Mouse (Mus musculus): ENCODE measurements at regions not wholly inside any gene's neighbourhood (a gene's known extent, or its start where the extent isn't known, plus 50 kb on each side); places are given as distances from the start of the nearest gene placed in this dataset.

DNA sequence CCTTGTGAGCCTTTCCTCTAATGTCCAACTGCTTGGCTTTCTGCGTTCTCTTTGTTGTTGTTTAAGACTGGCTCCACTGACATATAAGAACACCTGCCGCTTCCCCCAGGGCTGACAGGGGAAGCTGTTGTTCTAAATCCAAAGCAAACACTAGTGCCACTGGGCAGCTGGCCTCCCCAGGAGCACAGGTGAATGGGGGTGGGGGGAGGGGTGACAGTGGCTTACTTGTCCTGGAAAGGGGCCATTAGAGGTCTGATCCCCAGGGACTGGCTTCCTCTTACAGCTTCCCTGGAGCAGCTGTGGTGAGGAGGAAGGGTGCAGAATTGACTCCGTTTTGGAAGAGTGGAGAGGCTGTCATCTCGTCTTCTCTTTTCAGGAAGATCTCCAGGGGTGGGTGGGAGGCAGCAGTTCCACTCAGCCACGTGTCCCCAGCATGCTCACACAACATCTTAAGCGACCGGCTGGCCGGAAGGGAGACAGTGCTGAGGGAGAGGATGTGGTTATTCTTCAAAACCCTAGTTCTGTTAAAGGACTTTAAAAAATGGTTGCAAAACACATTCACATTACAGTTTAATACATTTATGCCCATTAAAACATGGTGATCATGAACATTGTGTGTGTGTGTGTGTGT, 688.5 kb upstream of the Car8 start:
- Histone ChIP-seq H3K4me3 (ENCODE audit: low read depth, low read length) (no peak overlapping the region), H3K9ac (ENCODE audit: low read length) (no peak overlapping the region), H3K27me3 (ENCODE audit: control insufficient read depth, insufficient read depth, low read length) (no peaks in the 10 kb centered on the region), H3K27ac (replicated peaks) (no peak overlapping the region), H3K4me1 (replicated peaks; ENCODE audit: control insufficient read depth, insufficient read depth) (no peaks in the 10 kb centered on the region), H3K4me2 (replicated peaks; ENCODE audit: low read depth) (no peak overlapping the region), H3K36me3 (ENCODE audit: control insufficient read depth, insufficient read depth, low read length) (no peaks in the 10 kb centered on the region), H3K9me3 (ENCODE audit: control insufficient read depth, low read length) (no peaks in the 10 kb centered on the region)
- 45% methylated on average over 8 of the region's 8 CpGs for WGBS
- peak; percentile 25 for DNase-seq (ENCODE audit: low spot score)
- ATAC-seq (ENCODE audit: low FRiP score, low TSS enrichment) = no peak
- TF ChIP-seq CTCF (IDR thresholded peaks at IDR 0.05; ENCODE audit: low read depth) (no peak), EP300 (optimal IDR thresholded peaks at IDR 0.05) (no peak)

DNA sequence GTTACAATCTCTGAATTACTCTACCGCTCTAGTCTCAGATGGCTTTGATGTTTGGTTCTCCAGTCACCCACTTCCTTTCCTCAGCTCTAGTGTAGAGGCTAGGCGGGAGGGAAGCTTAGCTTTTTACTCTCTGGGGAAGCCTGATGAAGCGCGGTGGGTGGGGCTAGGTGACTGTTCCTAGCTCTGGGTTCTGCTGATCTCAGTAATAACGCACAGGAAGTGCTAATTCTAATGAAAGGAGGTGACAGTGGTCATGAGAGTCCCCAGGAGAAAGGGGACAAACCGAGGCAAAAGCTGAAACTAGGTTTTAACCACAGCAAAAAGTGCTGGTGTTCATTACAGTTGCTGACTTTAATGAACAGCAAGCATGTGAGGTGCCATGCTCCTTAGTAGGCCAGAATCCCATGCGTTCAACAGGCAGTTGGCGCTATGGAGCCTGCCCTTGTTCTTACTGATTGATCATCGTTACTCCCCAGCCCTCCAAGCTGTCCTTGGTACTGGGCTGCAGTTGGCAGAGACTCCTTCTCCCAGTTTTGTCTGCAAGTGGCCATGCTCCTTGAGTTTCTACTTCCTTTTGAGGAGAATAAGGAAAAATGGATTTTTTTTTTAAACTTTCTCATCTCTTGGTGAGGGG, 687.9 kb upstream of the Car8 start:
- no peaks in the 10 kb centered on the region for H3K9me3 ChIP-seq (ENCODE audit: control insufficient read depth, low read length)
- no peak overlapping the region for H3K4me2 ChIP-seq (replicated peaks; ENCODE audit: low read depth)
- H3K9ac ChIP-seq (ENCODE audit: low read length) = no peak overlapping the region
- no peaks in the 10 kb centered on the region for H3K4me1 ChIP-seq (replicated peaks; ENCODE audit: control insufficient read depth, insufficient read depth)
- no peaks in the 10 kb centered on the region for H3K27me3 ChIP-seq (ENCODE audit: control insufficient read depth, insufficient read depth, low read length)
- WGBS = 46% methylated on average over 9 of the region's 9 CpGs
- DNase-seq (ENCODE audit: low spot score) (no peak), ATAC-seq (ENCODE audit: low FRiP score, low TSS enrichment) (no peak)
- no peak overlapping the region for H3K4me3 ChIP-seq (ENCODE audit: low read depth, low read length)
- TF ChIP-seq EP300 (optimal IDR thresholded peaks at IDR 0.05) = no peak
- TF ChIP-seq CTCF (IDR thresholded peaks at IDR 0.05; ENCODE audit: low read depth) = 0 out of 2 replicates have a peak, but pooled peaks have one; percentile 5
- H3K36me3 ChIP-seq (ENCODE audit: control insufficient read depth, insufficient read depth, low read length) = no peaks in the 10 kb centered on the region
- no peak overlapping the region for H3K27ac ChIP-seq (replicated peaks)

GRCm38 (mm10) chr4:8922695-8923363, 684.0 kb upstream of the Car8 start:
- Histone ChIP-seq H3K9me3 (ENCODE audit: control insufficient read depth, low read length) (no peaks in the 10 kb centered on the region), H3K27me3 (ENCODE audit: control insufficient read depth, insufficient read depth, low read length) (no peaks in the 10 kb centered on the region), H3K4me3 (ENCODE audit: low read depth, low read length) (no peak overlapping the region), H3K27ac (replicated peaks) (no peak overlapping the region), H3K4me2 (replicated peaks; ENCODE audit: low read depth) (no peak overlapping the region), H3K36me3 (ENCODE audit: control insufficient read depth, insufficient read depth, low read length) (no peaks in the 10 kb centered on the region), H3K4me1 (replicated peaks; ENCODE audit: control insufficient read depth, insufficient read depth) (no peaks in the 10 kb centered on the region), H3K9ac (ENCODE audit: low read length) (no peak overlapping the region)
- WGBS = 60% methylated on average over 8 of the region's 8 CpGs
- DNase-seq (ENCODE audit: low spot score) = no peak
- TF ChIP-seq CTCF (IDR thresholded peaks at IDR 0.05; ENCODE audit: low read depth) = no peak
- no peak for ATAC-seq (ENCODE audit: low FRiP score, low TSS enrichment)

DNA sequence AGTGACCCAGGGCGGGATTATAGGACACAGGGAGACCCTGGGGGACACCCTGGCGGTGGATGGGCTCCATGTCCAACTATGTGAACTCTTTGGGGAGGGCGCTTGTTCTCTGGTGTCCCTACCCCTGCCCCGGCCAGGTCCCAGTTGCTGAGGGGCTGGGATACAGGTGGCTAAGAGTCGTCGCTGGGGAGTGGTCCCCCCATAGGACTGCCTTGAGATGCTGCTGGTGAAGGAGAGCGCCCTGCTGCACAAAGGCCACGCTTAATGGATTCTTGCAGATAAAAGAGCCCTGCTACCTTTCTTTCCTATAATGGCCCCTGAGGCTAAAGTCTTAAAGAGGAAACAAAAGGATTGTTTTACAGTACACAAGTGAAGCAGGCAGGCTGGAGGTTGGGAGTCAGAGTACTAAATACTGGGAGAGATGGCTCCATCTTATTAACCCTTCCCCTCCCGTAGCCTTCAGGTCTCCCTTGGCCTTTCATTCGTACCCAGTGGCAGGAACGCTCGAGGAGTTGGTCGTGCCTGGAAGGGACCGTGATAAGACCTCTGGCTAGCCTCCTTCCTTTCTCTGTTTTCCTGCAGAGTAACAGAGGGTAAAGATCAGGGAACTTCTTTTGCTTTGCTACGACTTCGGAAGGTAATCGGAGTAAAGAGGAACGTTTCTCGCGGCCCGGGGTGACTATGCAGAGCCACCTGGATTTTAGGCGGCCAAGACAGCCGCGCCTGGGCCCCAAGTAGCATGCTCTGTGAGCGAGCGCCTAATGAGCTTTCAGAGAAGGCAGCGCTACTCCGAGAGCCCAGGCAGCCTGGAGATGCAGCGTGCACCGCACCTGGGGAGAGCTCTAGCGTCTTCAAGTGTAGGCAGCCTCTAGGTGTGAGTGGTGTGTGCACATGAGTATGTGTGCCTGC, 682.9 kb upstream of the Car8 start:
- H3K27me3 ChIP-seq (ENCODE audit: control insufficient read depth, insufficient read depth, low read length) = no peaks in the 10 kb centered on the region
- H3K4me2 ChIP-seq (replicated peaks; ENCODE audit: low read depth) = peak overlapping the region; percentile 37
- H3K9me3 ChIP-seq (ENCODE audit: control insufficient read depth, low read length) = no peaks in the 10 kb centered on the region
- peak overlapping the region; percentile 23; the same call in 1 of the 2 replicates for H3K9ac ChIP-seq (ENCODE audit: low read length)
- no peaks in the 10 kb centered on the region for H3K36me3 ChIP-seq (ENCODE audit: control insufficient read depth, insufficient read depth, low read length)
- DNase-seq (ENCODE audit: low spot score) (peak; percentile 33), ATAC-seq (ENCODE audit: low FRiP score, low TSS enrichment) (no peak)
- 21% methylated on average over 31 of the region's 31 CpGs for WGBS
- no peak overlapping the region for H3K4me3 ChIP-seq (ENCODE audit: low read depth, low read length)
- no peak overlapping the region for H3K27ac ChIP-seq (replicated peaks)
- no peak for TF ChIP-seq CTCF (IDR thresholded peaks at IDR 0.05; ENCODE audit: low read depth)
- TF ChIP-seq EP300 (optimal IDR thresholded peaks at IDR 0.05) = no peak
- no peaks in the 10 kb centered on the region for H3K4me1 ChIP-seq (replicated peaks; ENCODE audit: control insufficient read depth, insufficient read depth)

- DNase-seq (ENCODE audit: low spot score) (no peak), ATAC-seq (ENCODE audit: low FRiP score, low TSS enrichment) (no peak)
- Histone ChIP-seq H3K4me2 (replicated peaks; ENCODE audit: low read depth) (no peak overlapping the region), H3K9me3 (ENCODE audit: control insufficient read depth, low read length) (no peaks in the 10 kb centered on the region), H3K4me1 (replicated peaks; ENCODE audit: control insufficient read depth, insufficient read depth) (no peaks in the 10 kb centered on the region), H3K36me3 (ENCODE audit: control insufficient read depth, insufficient read depth, low read length) (no peaks in the 10 kb centered on the region), H3K27ac (replicated peaks) (no peak overlapping the region), H3K27me3 (ENCODE audit: control insufficient read depth, insufficient read depth, low read length) (no peaks in the 10 kb centered on the region), H3K4me3 (ENCODE audit: low read depth, low read length) (no peak overlapping the region), H3K9ac (ENCODE audit: low read length) (no peak overlapping the region)
- no peak for TF ChIP-seq CTCF (IDR thresholded peaks at IDR 0.05; ENCODE audit: low read depth)
- TF ChIP-seq EP300 (optimal IDR thresholded peaks at IDR 0.05) = no peak
- 90% methylated on average over 2 of the region's 2 CpGs for WGBS
These were observed 681.5 kb upstream of the Car8 start for GRCm38 (mm10) chr4:8920306-8920705.

Measured in stomach, postnatal 0 days (tissue).